Mouse (Mus musculus): ENCODE results near the gene Lhfp. TPM values are rescaled to one million over a fixed set of nuclear protein-coding genes. Genes with fewer than 3 reads are reported as not detected.

Lhfp gene
- polyA plus RNA-seq, 1 experiment from 2014 or later, result 12.9 TPM

- ATAC-seq (replicated peaks; ENCODE audit: low FRiP score), result no peak
- Histone ChIP-seq H3K4me2 (no peak overlapping the region), H3K9me3 (ENCODE audit: control insufficient read depth, low read length) (no peaks in the 10 kb centered on the region), H3K4me1 (replicated peaks; ENCODE audit: control insufficient read depth, insufficient read depth, low read length) (no peaks in the 10 kb centered on the region), H3K9ac (ENCODE audit: low read depth, low read length) (no peak overlapping the region), H3K36me3 (ENCODE audit: control insufficient read depth, insufficient read depth, low read length) (no peaks in the 10 kb centered on the region), H3K27ac (ENCODE audit: low read depth, low read length) (no peak overlapping the region), H3K4me3 (ENCODE audit: low read depth, low read length) (no peak overlapping the region), H3K27me3 (replicated peaks; ENCODE audit: control insufficient read depth, insufficient read depth, low read length) (no peaks in the 10 kb centered on the region)
- WGBS, result 62% methylated on average over 10 of the region's 10 CpGs
- no peak for DNase-seq (ENCODE audit: low spot score)
Measured at GRCm38 (mm10) chr3:53201670-53202069, 160.3 kb downstream of the Lhfp start.

GRCm38 (mm10) chr3:53202184-53202583 is 160.9 kb downstream of the Lhfp start:
- Histone ChIP-seq H3K4me2 (no peak overlapping the region), H3K9ac (ENCODE audit: low read depth, low read length) (no peak overlapping the region), H3K36me3 (ENCODE audit: control insufficient read depth, insufficient read depth, low read length) (no peaks in the 10 kb centered on the region), H3K27me3 (replicated peaks; ENCODE audit: control insufficient read depth, insufficient read depth, low read length) (no peaks in the 10 kb centered on the region), H3K4me1 (replicated peaks; ENCODE audit: control insufficient read depth, insufficient read depth, low read length) (no peaks in the 10 kb centered on the region), H3K9me3 (ENCODE audit: control insufficient read depth, low read length) (no peaks in the 10 kb centered on the region), H3K4me3 (ENCODE audit: low read depth, low read length) (no peak overlapping the region), H3K27ac (ENCODE audit: low read depth, low read length) (no peak overlapping the region)
- DNase-seq (ENCODE audit: low spot score) (no peak), ATAC-seq (replicated peaks; ENCODE audit: low FRiP score) (no peak)
- 74% methylated on average over 6 of the region's 6 CpGs for WGBS

- Histone ChIP-seq H3K9ac (ENCODE audit: low read depth, low read length) (no peak overlapping the region), H3K27ac (ENCODE audit: low read depth, low read length) (no peak overlapping the region), H3K4me1 (replicated peaks; ENCODE audit: control insufficient read depth, insufficient read depth, low read length) (no peaks in the 10 kb centered on the region), H3K4me2 (no peak overlapping the region), H3K4me3 (ENCODE audit: low read depth, low read length) (no peak overlapping the region), H3K9me3 (ENCODE audit: control insufficient read depth, low read length) (no peaks in the 10 kb centered on the region), H3K36me3 (ENCODE audit: control insufficient read depth, insufficient read depth, low read length) (no peaks in the 10 kb centered on the region), H3K27me3 (replicated peaks; ENCODE audit: control insufficient read depth, insufficient read depth, low read length) (no peaks in the 10 kb centered on the region)
- whole genome bisulfite sequencing, result 77% methylated on average over 3 of the region's 3 CpGs
- ATAC-seq (replicated peaks; ENCODE audit: low FRiP score), result no peak
- no peak for DNase-seq (ENCODE audit: low spot score)
Measured at GRCm38 (mm10) chr3:53202698-53203097, 161.4 kb downstream of the Lhfp start.

GRCm38 (mm10) chr3:53203656-53204055 is 162.3 kb downstream of the Lhfp start:
- no peak overlapping the region for H3K27ac ChIP-seq (ENCODE audit: low read depth, low read length)
- no peaks in the 10 kb centered on the region for H3K4me1 ChIP-seq (replicated peaks; ENCODE audit: control insufficient read depth, insufficient read depth, low read length)
- H3K36me3 ChIP-seq (ENCODE audit: control insufficient read depth, insufficient read depth, low read length), result no peaks in the 10 kb centered on the region
- no peaks in the 10 kb centered on the region for H3K27me3 ChIP-seq (replicated peaks; ENCODE audit: control insufficient read depth, insufficient read depth, low read length)
- H3K4me3 ChIP-seq (ENCODE audit: low read depth, low read length), result no peak overlapping the region
- WGBS, result 79% methylated on average over 5 of the region's 5 CpGs
- ATAC-seq (replicated peaks; ENCODE audit: low FRiP score) (no peak), DNase-seq (ENCODE audit: low spot score) (no peak)
- no peaks in the 10 kb centered on the region for H3K9me3 ChIP-seq (ENCODE audit: control insufficient read depth, low read length)
- H3K9ac ChIP-seq (ENCODE audit: low read depth, low read length), result no peak overlapping the region
- no peak overlapping the region for H3K4me2 ChIP-seq

GRCm38 (mm10) chr3:53204348-53204984 is 163.1 kb downstream of the Lhfp start:
- H3K27me3 ChIP-seq (replicated peaks; ENCODE audit: control insufficient read depth, insufficient read depth, low read length), result no peaks in the 10 kb centered on the region
- no peak for ATAC-seq (replicated peaks; ENCODE audit: low FRiP score)
- 82% methylated on average over 7 of the region's 7 CpGs for WGBS
- H3K4me1 ChIP-seq (replicated peaks; ENCODE audit: control insufficient read depth, insufficient read depth, low read length), result no peaks in the 10 kb centered on the region
- no peaks in the 10 kb centered on the region for H3K9me3 ChIP-seq (ENCODE audit: control insufficient read depth, low read length)
- no peak overlapping the region for H3K9ac ChIP-seq (ENCODE audit: low read depth, low read length)
- no peaks in the 10 kb centered on the region for H3K36me3 ChIP-seq (ENCODE audit: control insufficient read depth, insufficient read depth, low read length)
- H3K27ac ChIP-seq (ENCODE audit: low read depth, low read length), result no peak overlapping the region
- H3K4me2 ChIP-seq, result no peak overlapping the region
- H3K4me3 ChIP-seq (ENCODE audit: low read depth, low read length), result no peak overlapping the region
- DNase-seq (ENCODE audit: low spot score), result no peak

GRCm38 (mm10) chr3:53204985-53205365 is 163.6 kb downstream of the Lhfp start:
- Histone ChIP-seq H3K4me2 (no peak overlapping the region), H3K27ac (ENCODE audit: low read depth, low read length) (no peak overlapping the region), H3K36me3 (ENCODE audit: control insufficient read depth, insufficient read depth, low read length) (no peaks in the 10 kb centered on the region), H3K4me1 (replicated peaks; ENCODE audit: control insufficient read depth, insufficient read depth, low read length) (no peaks in the 10 kb centered on the region), H3K9me3 (ENCODE audit: control insufficient read depth, low read length) (no peaks in the 10 kb centered on the region), H3K4me3 (ENCODE audit: low read depth, low read length) (no peak overlapping the region), H3K27me3 (replicated peaks; ENCODE audit: control insufficient read depth, insufficient read depth, low read length) (no peaks in the 10 kb centered on the region), H3K9ac (ENCODE audit: low read depth, low read length) (no peak overlapping the region)
- ATAC-seq (replicated peaks; ENCODE audit: low FRiP score), result no peak
- no peak for DNase-seq (ENCODE audit: low spot score)
- 85% methylated on average over 1 of the region's 1 CpGs for WGBS

GRCm38 (mm10) chr3:53205706-53206105 is 164.4 kb downstream of the Lhfp start:
- H3K9ac ChIP-seq (ENCODE audit: low read depth, low read length), result no peak overlapping the region
- H3K4me1 ChIP-seq (replicated peaks; ENCODE audit: control insufficient read depth, insufficient read depth, low read length), result no peaks in the 10 kb centered on the region
- DNase-seq (ENCODE audit: low spot score), result no peak
- H3K36me3 ChIP-seq (ENCODE audit: control insufficient read depth, insufficient read depth, low read length), result no peaks in the 10 kb centered on the region
- H3K4me2 ChIP-seq, result no peak overlapping the region
- no peak overlapping the region for H3K27ac ChIP-seq (ENCODE audit: low read depth, low read length)
- H3K27me3 ChIP-seq (replicated peaks; ENCODE audit: control insufficient read depth, insufficient read depth, low read length), result no peaks in the 10 kb centered on the region
- H3K4me3 ChIP-seq (ENCODE audit: low read depth, low read length), result no peak overlapping the region
- ATAC-seq (replicated peaks; ENCODE audit: low FRiP score), result no peak
- H3K9me3 ChIP-seq (ENCODE audit: control insufficient read depth, low read length), result no peaks in the 10 kb centered on the region
- 84% methylated on average over 3 of the region's 3 CpGs for WGBS

- no peak overlapping the region for H3K4me3 ChIP-seq (ENCODE audit: low read depth, low read length)
- 53% methylated on average over 11 of the region's 11 CpGs for WGBS
- H3K9ac ChIP-seq (ENCODE audit: low read depth, low read length), result no peak overlapping the region
- ATAC-seq (replicated peaks; ENCODE audit: low FRiP score) (no peak), DNase-seq (ENCODE audit: low spot score) (no peak)
- no peak overlapping the region for H3K27ac ChIP-seq (ENCODE audit: low read depth, low read length)
- H3K4me2 ChIP-seq, result no peak overlapping the region
- H3K27me3 ChIP-seq (replicated peaks; ENCODE audit: control insufficient read depth, insufficient read depth, low read length), result no peaks in the 10 kb centered on the region
- no peaks in the 10 kb centered on the region for H3K36me3 ChIP-seq (ENCODE audit: control insufficient read depth, insufficient read depth, low read length)
- H3K9me3 ChIP-seq (ENCODE audit: control insufficient read depth, low read length), result no peaks in the 10 kb centered on the region
- H3K4me1 ChIP-seq (replicated peaks; ENCODE audit: control insufficient read depth, insufficient read depth, low read length), result no peaks in the 10 kb centered on the region
Measured at GRCm38 (mm10) chr3:53206509-53207224, 165.3 kb downstream of the Lhfp start.

- 75% methylated on average over 4 of the region's 4 CpGs for WGBS
- no peaks in the 10 kb centered on the region for H3K4me1 ChIP-seq (replicated peaks; ENCODE audit: control insufficient read depth, insufficient read depth, low read length)
- ATAC-seq (replicated peaks; ENCODE audit: low FRiP score) (no peak), DNase-seq (ENCODE audit: low spot score) (no peak)
- H3K4me3 ChIP-seq (ENCODE audit: low read depth, low read length), result no peak overlapping the region
- H3K36me3 ChIP-seq (ENCODE audit: control insufficient read depth, insufficient read depth, low read length), result no peaks in the 10 kb centered on the region
- no peaks in the 10 kb centered on the region for H3K27me3 ChIP-seq (replicated peaks; ENCODE audit: control insufficient read depth, insufficient read depth, low read length)
- H3K4me2 ChIP-seq, result no peak overlapping the region
- no peaks in the 10 kb centered on the region for H3K9me3 ChIP-seq (ENCODE audit: control insufficient read depth, low read length)
- H3K9ac ChIP-seq (ENCODE audit: low read depth, low read length), result no peak overlapping the region
- no peak overlapping the region for H3K27ac ChIP-seq (ENCODE audit: low read depth, low read length)
Measured at GRCm38 (mm10) chr3:53207225-53207528, 165.8 kb downstream of the Lhfp start.

Data from liver, embryonic 11.5 days (tissue).